Mouse (Mus musculus) spleen, adult 2 months (tissue): ENCODE results near the gene Ivd.

ENCODE experiments used
- CTCF ChIP-seq: fragments of 200-500 bp; IDR thresholded peaks from 2 replicates; pipeline ENCODE4 v1.5.1; 2011; ENCODE audit warnings: mild to moderate bottlenecking, inconsistent platforms; ENCODE audit not compliant: insufficient read depth, insufficient read length, insufficient replicate concordance; ENCODE audit errors: extremely low read depth
- POLR2A ChIP-seq: fragments of 200-500 bp; IDR thresholded peaks from 2 replicates; pipeline ENCODE4 v1.6.1; 2011; ENCODE audit warnings: low read depth, low read length, inconsistent platforms

DNA sequence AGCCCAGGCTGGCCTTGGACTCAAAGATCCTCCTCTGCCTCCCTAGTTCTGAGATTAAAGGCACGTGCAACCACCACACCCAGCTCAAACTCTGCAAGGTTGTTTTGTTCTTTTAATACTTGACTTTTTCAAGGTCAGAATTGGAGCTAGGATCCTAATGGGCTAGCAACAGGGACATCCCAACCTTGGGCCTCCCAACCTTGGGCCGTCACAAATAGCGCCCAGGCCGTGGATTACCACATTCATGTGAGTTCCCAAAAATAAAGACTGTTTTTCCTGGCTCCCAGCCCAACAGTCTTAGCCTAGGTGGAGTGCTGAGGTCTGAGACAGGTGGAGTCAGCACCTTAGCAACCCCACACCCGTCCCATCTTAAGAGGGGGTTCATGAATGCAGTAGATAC is 20.2 kb downstream of the Ivd start:
- TF ChIP-seq CTCF = no peak
- no peak for TF ChIP-seq POLR2A
